Mouse (Mus musculus): Measurements from ENCODE around the gene Ezh1.

Ezh1 gene

GRCm38 (mm10) chr11:101226065-101226701 lies at the start of gene Ezh1:
TSS of gene Ezh1 (minus strand) at chr11:101226463.
- peak; percentile 55 to 81 for DNase-seq (ENCODE audit: low read depth in 1 of 2, low spot score in 2 of 2)

DNA sequence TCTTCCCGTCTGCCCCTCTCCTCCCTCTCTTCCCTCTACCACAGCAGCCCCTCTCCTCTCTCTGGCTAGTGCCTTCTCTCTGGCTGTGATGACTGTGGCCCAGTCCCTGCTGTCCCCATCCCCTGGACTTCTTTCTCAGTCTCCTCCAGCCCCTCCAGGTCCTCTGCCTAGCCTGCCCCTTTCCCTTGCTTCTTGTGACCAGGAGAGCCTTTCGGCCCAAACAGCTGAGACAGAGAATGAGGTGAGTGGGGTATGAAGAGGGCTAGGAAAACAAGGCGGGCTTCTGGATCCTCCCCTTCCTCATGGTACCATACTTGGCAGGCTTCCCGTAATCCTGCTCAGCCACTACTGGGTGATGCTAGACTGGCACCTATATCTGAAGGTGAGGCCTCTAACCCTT lies 49.0 kb upstream of the Ezh1 start:
- no peak for DNase-seq (ENCODE audit: low read depth in 1 of 2, low spot score in 2 of 2)

GRCm38 (mm10) chr11:101272446-101272845 lies 46.2 kb upstream of the Ezh1 start:
- DNase-seq (ENCODE audit: low read depth in 1 of 2, low spot score in 2 of 2), result no peak

- no peak for DNase-seq (ENCODE audit: low read depth in 1 of 2, low spot score in 2 of 2)
Observed at GRCm38 (mm10) chr11:101269577-101270116, 43.4 kb upstream of the Ezh1 start.

DNA sequence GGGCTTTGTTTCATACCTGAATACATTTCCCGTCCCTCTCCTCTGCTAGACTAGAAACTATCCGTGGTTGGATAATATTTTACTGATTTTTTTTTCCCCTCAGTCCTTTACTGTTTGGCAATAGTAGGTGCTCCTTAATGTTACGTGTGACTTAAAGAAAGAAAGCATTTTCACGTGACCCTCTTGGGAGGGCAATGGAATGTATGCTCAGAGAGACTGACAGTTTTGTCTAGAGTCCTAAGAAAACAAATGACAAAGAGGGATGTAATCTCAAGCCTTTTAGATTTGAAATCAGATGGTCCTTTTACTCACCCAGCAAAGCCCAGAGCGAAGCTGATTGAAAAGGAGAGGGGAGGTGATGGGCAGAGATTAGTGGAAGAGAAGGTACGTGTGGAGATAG lies 39.6 kb upstream of the Ezh1 start:
- DNase-seq (ENCODE audit: low read depth in 1 of 2, low spot score in 2 of 2), result no peak

GRCm38 (mm10) chr11:101264954-101265471 lies 38.8 kb upstream of the Ezh1 start:
- no peak for DNase-seq (ENCODE audit: low read depth in 1 of 2, low spot score in 2 of 2)

GRCm38 (mm10) chr11:101263989-101264280 lies 37.7 kb upstream of the Ezh1 start:
- no peak for DNase-seq (ENCODE audit: low read depth in 1 of 2, low spot score in 2 of 2)

DNA sequence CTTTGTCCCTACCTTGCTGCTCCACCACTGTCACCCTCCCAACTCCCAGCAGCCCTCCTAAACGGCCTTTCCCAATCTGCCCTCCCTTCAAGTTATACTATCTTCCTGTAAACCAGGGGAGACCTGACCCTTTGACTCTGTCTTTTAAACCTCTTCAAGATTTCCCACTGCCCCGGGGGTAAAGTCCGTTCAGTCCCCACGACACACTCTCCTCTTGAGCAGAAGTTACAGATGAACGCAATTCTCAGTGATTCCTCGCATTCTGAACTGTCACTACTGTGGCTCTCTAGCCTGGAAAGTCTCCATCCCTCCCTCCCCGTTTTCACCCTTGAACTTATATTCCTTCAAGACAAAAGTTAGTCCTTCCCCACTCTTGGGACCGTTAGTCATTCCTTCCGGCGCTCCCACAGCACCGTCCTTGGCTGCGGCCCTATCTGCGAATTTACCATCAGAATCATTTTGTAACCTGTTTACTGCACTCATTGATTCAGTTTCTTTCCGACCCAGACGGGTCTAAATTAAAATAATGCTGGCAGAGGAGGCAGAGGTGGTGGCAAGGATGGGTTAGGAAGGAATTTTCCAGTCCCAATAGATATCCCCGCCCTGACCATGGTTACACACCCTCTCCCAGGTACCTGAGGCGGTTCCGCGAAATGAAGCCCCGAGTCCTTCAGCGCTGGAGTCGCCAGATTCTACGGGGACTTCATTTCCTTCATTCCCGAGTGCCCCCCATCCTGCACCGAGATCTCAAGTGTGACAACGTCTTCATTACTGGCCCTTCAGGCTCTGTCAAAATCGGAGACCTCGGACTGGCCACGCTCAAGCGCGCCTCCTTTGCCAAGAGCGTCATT lies 37.1 kb upstream of the Ezh1 start:
- DNase-seq (ENCODE audit: low read depth in 1 of 2, low spot score in 2 of 2), result no peak

GRCm38 (mm10) chr11:101262272-101262967 lies 36.2 kb upstream of the Ezh1 start:
- DNase-seq (ENCODE audit: low read depth in 1 of 2, low spot score in 2 of 2), result no peak

DNA sequence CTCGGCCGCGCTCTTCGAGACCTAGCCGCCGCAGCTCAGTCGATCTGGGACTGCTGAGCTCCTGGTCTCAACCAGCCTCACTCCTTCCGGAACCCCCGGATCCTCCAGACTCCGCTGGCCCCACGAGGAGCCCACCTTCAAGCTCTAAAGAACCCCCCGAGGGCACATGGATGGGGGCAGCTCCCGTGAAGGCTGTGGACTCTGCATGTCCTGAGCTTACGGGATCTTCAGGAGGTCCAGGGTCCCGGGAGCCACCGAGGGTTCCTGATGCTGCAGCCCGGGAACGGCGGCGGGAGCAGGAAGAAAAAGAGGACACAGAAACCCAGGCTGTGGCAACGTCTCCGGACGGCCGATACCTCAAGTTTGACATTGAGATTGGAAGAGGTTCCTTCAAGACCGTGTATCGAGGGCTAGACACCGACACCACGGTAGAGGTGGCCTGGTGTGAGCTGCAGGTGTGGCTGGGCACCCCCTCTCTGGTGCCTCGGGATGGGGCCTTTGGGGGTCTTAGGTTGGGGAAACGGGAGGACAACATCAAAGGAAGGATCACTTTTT lies 34.6 kb upstream of the Ezh1 start:
- no peak for DNase-seq (ENCODE audit: low read depth in 1 of 2, low spot score in 2 of 2)

DNA sequence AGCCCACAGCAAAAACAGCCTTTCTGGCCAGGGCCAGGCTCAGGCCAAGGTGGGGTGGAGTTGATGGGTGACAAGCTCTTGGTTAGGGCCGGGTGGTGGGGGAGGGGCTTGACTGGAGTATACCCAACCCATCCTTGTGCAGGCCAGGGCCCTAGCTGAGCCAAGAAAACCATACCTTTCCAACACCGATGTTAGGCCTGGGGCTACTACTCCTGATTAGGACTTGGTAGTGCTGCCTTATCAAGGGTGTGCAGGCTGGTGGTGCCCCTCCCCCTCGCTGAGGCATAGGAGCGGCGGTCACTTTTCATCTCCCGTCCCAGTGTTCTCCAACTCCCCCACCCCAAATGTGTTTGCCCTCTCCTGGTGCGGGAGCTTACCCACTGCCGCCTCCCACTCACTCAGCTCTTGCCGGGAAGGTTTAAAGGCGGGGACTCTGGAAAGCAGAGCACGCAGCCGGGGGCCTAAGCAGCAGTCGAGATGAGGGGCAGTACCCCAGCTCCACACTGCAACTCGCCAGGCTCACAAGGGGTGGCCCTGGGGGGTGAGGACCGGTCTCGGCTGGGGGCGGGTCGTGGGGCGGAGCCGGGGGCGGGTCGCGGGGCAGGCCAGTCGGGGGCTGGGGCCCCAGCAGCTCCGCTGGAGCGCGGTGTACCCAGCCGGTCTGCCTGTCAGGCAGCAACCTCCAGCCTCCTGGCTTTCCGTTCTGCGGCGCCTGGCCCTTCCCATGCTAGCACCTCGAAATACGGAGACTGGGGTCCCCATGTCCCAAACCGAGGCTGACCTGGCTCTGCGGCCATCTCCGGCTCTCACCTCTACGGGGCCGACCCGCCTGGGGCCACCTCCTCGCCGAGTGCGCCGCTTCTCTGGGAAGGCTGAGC lies 33.9 kb upstream of the Ezh1 start, which contains the start of gene Wnk4:
Gene Wnk4, plus strand, starts transcription at position 620 of the 878 bp plus-strand sequence.
- no peak for DNase-seq (ENCODE audit: low read depth in 1 of 2, low spot score in 2 of 2)

DNA sequence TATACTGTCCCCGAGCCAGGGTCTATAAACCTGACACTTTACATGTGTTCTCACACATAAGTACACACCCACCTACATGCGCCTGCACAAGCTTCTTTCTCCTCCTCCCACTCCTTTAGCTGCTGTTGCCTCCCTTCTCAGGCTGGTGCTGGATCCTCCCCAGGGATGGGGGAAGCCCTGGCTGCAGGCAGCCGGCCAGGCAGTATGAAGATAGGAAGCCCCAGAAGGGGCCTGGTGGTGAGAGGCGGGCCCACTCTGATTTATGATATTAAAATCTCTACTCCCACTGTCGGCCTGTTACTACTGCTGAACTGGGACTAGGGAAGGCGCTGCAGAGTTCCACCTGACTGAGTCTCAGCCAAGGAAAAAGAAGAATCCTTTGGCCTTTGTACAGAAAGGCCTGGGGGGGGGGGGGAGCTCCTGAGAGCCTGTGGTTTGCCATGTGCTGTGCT lies 33.0 kb upstream of the Ezh1 start:
- no peak for DNase-seq (ENCODE audit: low read depth in 1 of 2, low spot score in 2 of 2)

DNA sequence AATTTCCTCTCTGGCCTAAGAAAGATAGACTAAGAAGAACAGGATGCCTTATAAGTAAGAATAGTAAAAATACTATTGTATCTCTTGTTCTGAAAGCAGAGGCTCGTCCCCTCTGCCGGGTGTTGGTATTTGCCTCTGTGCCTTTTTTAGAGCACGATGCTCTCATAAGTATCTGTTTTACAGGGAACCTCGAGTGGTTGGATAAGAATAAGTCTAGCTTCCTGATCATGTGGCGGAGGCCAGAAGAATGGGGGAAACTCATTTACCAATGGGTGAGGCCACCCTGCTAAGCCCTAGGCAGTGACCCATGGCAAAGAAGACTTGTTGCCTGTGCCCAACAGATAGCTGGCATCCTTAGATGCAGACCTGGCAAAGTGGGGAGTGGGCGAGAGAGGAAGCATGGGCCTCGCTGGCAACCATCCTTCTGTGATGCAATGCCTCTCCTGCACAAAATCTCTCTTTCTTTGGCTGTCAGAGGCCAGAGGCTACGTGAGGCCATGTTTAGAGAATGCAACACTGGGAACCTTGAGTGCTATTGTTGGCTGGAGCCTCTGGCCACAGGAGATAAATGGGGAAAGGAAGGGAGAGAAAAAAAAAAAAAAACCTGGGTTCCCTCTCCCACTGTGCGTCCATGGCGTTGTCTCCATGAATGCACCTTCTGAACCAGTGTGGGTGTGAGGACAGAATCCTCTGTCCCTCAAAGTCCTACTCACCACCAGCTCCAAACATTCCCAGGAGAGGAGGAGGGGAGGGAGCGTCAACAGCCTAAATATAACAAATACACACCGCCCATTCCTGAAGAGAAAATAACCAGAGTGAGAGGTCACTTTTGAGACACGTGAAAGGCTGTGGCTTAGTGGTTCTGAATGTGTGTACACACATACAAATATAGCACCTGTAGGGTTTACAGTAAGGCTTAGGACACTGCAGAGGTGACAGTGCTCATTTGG lies 29.8 kb upstream of the Ezh1 start:
- DNase-seq (ENCODE audit: low read depth in 1 of 2, low spot score in 2 of 2), result no peak

DNA sequence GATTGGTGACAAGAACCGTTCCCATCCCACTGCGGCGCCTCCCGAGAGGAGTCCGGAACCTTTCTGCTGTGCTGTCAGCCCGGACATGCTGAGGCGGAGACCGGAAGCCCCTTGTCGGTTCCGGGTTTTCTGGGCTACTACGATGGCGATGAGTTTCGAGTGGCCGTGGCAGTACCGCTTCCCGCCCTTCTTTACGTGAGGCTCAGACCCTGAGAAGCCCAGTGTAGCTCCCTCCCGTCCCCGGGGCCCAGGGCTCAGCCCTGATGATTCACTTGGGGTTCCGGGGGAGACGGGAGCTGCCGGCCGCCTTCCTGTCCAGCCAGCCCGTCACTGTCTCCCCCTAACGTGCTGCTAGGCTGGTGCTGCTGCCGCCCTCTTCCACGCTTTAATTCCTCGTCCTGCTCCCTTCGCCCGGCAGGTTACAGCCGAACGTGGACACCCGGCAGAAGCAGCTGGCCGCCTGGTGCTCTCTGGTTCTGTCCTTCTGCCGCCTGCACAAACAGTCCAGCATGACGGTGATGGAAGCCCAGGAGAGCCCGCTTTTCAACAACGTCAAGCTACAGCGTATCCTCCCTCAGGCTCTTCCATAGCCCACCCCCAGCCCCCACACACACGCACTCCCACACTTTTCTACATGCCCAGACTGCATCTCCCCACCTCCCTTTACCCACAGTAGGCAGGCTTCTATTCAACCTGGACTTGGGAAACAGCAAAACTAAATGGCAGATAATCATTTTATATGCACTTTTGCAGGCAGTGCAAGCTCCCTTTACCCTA lies 27.5 kb upstream of the Ezh1 start, which contains the start of gene Vps25:
Gene Vps25, plus strand, starts transcription at position 95 of the 777 bp plus-strand sequence.
- peak; percentile 63 to 73 for DNase-seq (ENCODE audit: low read depth in 1 of 2, low spot score in 2 of 2)

DNA sequence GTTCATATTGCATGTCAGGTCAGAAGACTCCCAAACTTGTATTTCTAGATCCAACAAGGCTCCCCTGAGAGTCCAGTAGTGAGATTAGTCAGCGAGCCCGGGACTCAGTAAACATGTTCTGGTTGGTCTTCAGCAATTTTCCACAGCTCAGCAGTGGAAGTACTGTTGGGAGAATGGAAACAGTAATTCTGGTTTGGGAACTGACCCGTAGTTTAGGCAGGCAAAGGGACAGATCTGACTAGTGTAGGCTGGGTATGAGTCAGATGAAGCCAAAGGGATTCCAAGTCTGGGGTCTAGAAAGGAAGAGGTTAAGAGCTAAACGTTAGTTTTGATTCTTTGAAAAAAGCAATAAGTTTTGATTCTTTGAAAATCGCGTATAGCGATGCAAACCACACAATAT lies 26.7 kb upstream of the Ezh1 start:
- DNase-seq (ENCODE audit: low read depth in 1 of 2, low spot score in 2 of 2), result no peak

DNA sequence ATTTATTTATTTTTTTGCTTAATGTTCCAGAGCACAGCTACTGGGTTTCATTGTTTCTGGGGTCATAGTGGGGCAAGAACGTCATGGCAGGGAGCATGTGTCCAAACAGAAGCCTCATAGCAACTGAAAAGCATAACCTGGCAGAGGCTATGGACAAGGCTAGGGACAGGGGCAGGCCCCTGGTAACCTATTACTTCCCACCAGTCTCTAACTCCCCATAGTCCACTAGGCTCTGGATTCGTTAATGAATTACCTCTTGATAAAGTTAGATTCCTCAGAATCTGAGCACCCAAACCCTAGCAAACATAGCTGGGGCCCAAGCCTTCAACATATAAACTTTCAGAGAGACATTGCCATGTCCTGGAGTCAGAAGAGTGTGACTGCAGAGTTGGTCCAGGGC lies 24.8 kb upstream of the Ezh1 start:
- DNase-seq (ENCODE audit: low read depth in 1 of 2, low spot score in 2 of 2), result no peak

DNA sequence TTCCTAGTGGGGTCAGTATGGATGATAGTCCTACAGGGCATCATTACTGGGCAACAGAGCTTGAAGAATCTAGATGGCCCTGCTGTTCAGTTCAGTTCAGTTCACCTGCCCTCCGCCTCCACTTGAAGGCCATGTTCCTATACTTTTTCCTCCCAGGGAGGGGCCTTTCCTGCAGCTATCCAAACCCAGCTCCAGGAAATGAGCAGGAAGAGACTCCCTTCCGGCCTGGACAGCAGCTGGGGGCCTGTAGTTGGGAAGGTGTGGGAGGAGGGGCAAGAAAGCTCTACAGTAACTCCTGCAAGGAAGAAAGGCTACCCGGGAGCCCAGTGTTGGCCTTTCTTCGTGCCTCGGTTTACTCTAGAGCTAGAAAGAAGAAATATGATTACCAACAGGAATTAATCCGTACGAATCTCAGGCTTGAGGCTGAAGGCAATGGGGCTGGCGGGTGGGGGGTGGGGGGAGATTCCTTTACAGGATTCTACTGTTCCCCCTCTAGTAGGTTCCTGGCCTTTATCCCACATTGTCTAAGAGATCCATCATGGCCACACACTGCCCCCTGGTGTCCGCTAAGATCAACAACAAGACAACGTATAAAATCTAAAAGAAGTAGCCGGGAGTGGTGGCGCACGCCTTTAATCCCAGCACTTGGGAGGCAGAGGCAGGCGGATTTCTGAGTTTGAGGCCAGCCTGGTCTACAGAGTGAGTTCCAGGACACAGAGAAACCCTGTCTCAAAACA lies 22.2 kb upstream of the Ezh1 start:
- DNase-seq (ENCODE audit: low read depth in 1 of 2, low spot score in 2 of 2), result no peak
